Mouse (Mus musculus) limb, embryonic 11.5 days (tissue): ENCODE measurements around the gene Fam160a1. TPM values are rescaled to one million over a fixed set of nuclear protein-coding genes. Genes with fewer than 3 reads are reported as not detected.

Experiments used
- ATAC-seq: fragments of 200-750 bp; cut with Nextera tagmentation; 2 replicates; pipeline ENCODE4 v1.8.0; 2017; ENCODE audit warnings: low read depth; ENCODE audit not compliant: insufficient number of reproducible peaks, low FRiP score, low TSS enrichment
- DNase-seq: peaks from one replicate; pipeline ENCODE4 v3.0.0-alpha.2; 2015; ENCODE audit warnings: low spot score
- H3K27ac ChIP-seq: fragments of 300-500 bp; sonication (generic); replicated peaks from 2 replicates; pipeline ENCODE4 v1.5.1; 2014; ENCODE audit warnings: low read depth, mild to moderate bottlenecking, low read length
- H3K27me3 ChIP-seq: fragments of 300-500 bp; sonication (generic); 2 replicates; pipeline ENCODE4 v1.6.1; 2014; ENCODE audit warnings: mild to moderate bottlenecking, low read length, mixed read lengths; ENCODE audit not compliant: control insufficient read depth, insufficient read depth
- H3K36me3 ChIP-seq: fragments of 300-500 bp; sonication (generic); 2 replicates; pipeline ENCODE4 v1.6.1; 2014; ENCODE audit warnings: mild to moderate bottlenecking, low read length, moderate library complexity, mixed read lengths; ENCODE audit not compliant: control insufficient read depth, insufficient read depth
- H3K4me1 ChIP-seq: fragments of 300-500 bp; sonication (generic); 2 replicates; pipeline ENCODE4 v1.6.1; 2014; ENCODE audit warnings: low read length, mixed read lengths; ENCODE audit not compliant: control insufficient read depth, insufficient read depth
- H3K4me2 ChIP-seq: fragments of 300-500 bp; sonication (generic); 2 replicates; pipeline ENCODE4 v1.6.1; 2014; ENCODE audit warnings: low read depth, mild to moderate bottlenecking, moderate library complexity; ENCODE audit not compliant: severe bottlenecking
- H3K4me3 ChIP-seq: fragments of 300-500 bp; sonication (generic); 2 replicates; pipeline ENCODE4 v1.5.1; 2014; ENCODE audit warnings: low read depth, low read length
- H3K9ac ChIP-seq: fragments of 300-500 bp; sonication (generic); 2 replicates; pipeline ENCODE4 v1.6.1; 2014; ENCODE audit warnings: mild to moderate bottlenecking, low read length
- H3K9me3 ChIP-seq: fragments of 300-500 bp; sonication (generic); 2 replicates; pipeline ENCODE4 v1.6.1; 2016; ENCODE audit warnings: low read length; ENCODE audit not compliant: control insufficient read depth
- WGBS: fragments of 180-500 bp; shearing (Covaris S2); extraction: QIAGEN DNeasy Blood & Tissue Kit; methylation state at CpG from one replicate; pipeline ENCODE4 v1.1.7; 2014; 5-methylcytosine and 5-hydroxymethylcytosine counted together
- polyA plus RNA-seq: library from polyadenylated mRNA; unstranded; fragments of >200 nt; fragmentation: Nextera tagmentation; extraction: Ambion mirVana; gene quantifications from 2 replicates; pipeline ENCODE4 v1.2.1, GENCODE M21; 2014

Gene Fam160a1
- polyA plus RNA-seq, 1 experiment from 2014 or later = 2.1 TPM

DNA sequence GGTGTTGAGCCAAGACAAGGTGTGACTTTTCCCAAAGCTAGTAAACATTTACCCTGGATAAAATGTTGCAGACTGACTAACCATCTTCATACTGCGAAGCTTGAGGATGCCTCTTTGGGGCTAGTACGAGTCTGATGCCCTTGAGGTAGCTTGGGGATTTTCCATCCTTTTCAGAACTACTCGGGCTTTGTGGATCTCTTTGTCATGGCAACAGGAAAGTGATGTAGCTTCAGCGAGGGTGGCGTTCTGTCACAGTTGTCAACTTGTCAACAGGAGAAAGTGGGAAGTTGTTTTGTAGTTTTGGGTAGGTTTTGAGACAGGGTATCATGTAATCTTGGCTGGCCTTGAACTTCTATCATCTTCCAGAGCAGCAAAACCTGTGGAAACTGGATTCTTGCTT lies 197.7 kb downstream of the Fam160a1 start:
- Histone ChIP-seq H3K9ac (no peak overlapping the region), H3K4me1 (no peaks in the 10 kb centered on the region), H3K27ac (no peak overlapping the region), H3K36me3 (no peaks in the 10 kb centered on the region), H3K27me3 (no peaks in the 10 kb centered on the region), H3K9me3 (no peaks in the 10 kb centered on the region), H3K4me3 (no peak overlapping the region), H3K4me2 (no peak overlapping the region)
- WGBS = 93% methylated on average over 5 of the region's 5 CpGs
- ATAC-seq (no peak), DNase-seq (no peak)

DNA sequence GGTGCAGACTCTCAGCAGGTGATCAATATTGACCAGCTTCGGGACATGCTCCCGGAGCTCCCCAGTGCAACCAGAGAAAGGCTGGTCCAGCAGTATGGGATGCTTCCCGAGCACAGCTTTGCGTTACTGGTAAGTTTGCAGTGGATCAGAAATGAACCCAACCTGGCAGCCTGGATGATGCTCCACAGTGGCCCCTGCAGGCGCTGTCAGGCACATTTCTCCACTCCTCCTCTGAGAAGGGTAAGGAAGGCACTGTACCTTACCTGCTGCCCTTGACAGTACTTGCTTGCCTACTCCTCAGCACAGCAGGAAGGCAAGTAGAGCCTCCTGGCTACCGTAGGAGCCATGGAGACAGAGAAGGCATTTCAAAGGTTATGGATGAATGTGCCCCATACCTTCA lies 198.2 kb downstream of the Fam160a1 start:
- H3K4me1 ChIP-seq = no peaks in the 10 kb centered on the region
- H3K9ac ChIP-seq = no peak overlapping the region
- DNase-seq = no peak
- H3K27me3 ChIP-seq = no peaks in the 10 kb centered on the region
- H3K4me2 ChIP-seq = no peak overlapping the region
- no peak overlapping the region for H3K27ac ChIP-seq
- no peaks in the 10 kb centered on the region for H3K9me3 ChIP-seq
- H3K36me3 ChIP-seq = no peaks in the 10 kb centered on the region
- no peak for ATAC-seq
- H3K4me3 ChIP-seq = no peak overlapping the region
- WGBS = 81% methylated on average over 6 of the region's 6 CpGs

DNA sequence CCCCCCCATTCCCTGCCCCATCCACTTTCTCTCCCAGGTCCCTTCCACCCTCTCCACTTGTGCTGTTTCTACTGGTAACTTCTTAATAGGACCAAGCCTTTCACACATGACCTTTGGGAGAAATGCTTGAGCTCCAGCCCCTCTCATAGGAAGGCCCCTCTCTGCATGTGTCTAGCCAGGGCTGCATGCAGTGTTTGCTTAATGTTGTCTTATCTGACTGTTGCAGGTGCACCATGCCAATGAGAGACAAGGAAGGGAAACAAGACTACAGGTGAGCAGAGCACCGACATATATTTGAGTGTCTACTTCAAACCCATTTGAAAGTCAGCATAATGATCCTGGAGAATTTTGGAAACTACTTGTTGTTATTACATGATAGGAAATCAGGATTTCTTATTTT lies 200.7 kb downstream of the Fam160a1 start:
- H3K4me2 ChIP-seq = no peak overlapping the region
- no peak for ATAC-seq

More for the DNA sequence above, 200.7 kb downstream of the Fam160a1 start:
- Histone ChIP-seq H3K27me3 (no peaks in the 10 kb centered on the region), H3K9me3 (no peaks in the 10 kb centered on the region), H3K9ac (no peak overlapping the region), H3K36me3 (peaks cover 1% of the 10 kb centered on the region; the same call in 1 of the 2 replicates), H3K27ac (no peak overlapping the region), H3K4me1 (no peaks in the 10 kb centered on the region), H3K4me3 (no peak overlapping the region)
- WGBS = 98% methylated on average over 1 of the region's 1 CpGs
- no peak for DNase-seq

Other genes starting within 250 kb of the Fam160a1 start
- gene Gatb, start 243.2 kb downstream of the Fam160a1 start, polyA plus RNA-seq = 27.7 and 28.1 TPM in 2 replicates
- 0.75 and 0.84 TPM in 2 replicates for gene Glt28d2, start 70.2 kb upstream of the Fam160a1 start, polyA plus RNA-seq
- gene Gm37240, start 70.2 kb upstream of the Fam160a1 start, polyA plus RNA-seq = 1.5 and 2.2 TPM in 2 replicates
- gene Sh3d19, start 153.8 kb upstream of the Fam160a1 start, polyA plus RNA-seq = 19.4 and 22.8 TPM in 2 replicates
- 0.21 TPM in 1 of 2 replicates, not detected in the other for gene Prss48, start 185.2 kb upstream of the Fam160a1 start, polyA plus RNA-seq